Mouse (Mus musculus) ES-E14 (cell line): ENCODE measurements around the gene Tmem45a.

Experiments used
- HCFC1 ChIP-seq: IDR thresholded peaks from 2 replicates; pipeline ENCODE4 v1.6.1; 2012; ENCODE audit warnings: low read length, inconsistent platforms, borderline replicate concordance; ENCODE audit not compliant: insufficient read depth
- MAFK ChIP-seq: IDR thresholded peaks from 2 replicates; pipeline ENCODE4 v1.6.1; 2014; ENCODE audit warnings: mild to moderate bottlenecking, low read depth, low read length, inconsistent platforms; ENCODE audit not compliant: insufficient read depth
- ZNF384 ChIP-seq: IDR thresholded peaks from 2 replicates; pipeline ENCODE4 v1.6.1; 2012; ENCODE audit warnings: low read depth, low read length, inconsistent platforms

DNA sequence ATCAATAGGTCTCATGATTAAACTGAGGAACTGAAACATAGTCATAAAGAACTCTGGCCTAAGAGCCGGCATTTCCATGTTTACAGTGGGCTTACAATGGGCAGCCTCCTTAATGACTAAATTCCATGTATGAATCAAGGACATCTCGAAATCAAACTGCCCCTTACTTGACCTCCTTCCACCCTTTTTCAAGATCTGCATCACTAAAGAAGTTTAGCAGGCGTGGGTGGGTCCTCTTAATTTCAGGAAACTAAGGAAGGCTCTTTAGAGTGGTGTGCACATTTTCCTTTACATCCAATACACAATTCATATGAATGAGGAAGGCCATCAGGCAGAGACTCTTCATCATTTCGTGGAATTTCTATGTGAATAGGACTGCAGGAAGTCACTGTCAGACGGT, 17.6 kb downstream of the Tmem45a start:
- TF ChIP-seq MAFK (no peak), ZNF384 (no peak), HCFC1 (no peak)
